Mouse (Mus musculus) heart, postnatal 0 days (tissue): ENCODE data around the gene Tbcel. TPM values are rescaled to one million over a fixed set of nuclear protein-coding genes. Genes with fewer than 3 reads are reported as not detected.

Experiments
- ATAC-seq: fragments of 200-750 bp; cut with Nextera tagmentation; 2 replicates; pipeline ENCODE4 v1.8.0; 2017; ENCODE audit warnings: low read depth, moderate number of reproducible peaks, moderate library complexity; ENCODE audit not compliant: insufficient read depth
- DNase-seq: peaks from one replicate; pipeline ENCODE4 v3.0.0-alpha.2; 2016; ENCODE audit warnings: low spot score
- H3K27ac ChIP-seq: fragments of 300-500 bp; sonication (generic); 2 replicates; pipeline ENCODE4 v1.5.1; 2014; ENCODE audit warnings: low read depth, mild to moderate bottlenecking
- H3K27me3 ChIP-seq: fragments of 300-500 bp; sonication (generic); 2 replicates; pipeline ENCODE4 v1.6.1; 2014; ENCODE audit warnings: low read length, mixed read lengths; ENCODE audit not compliant: control insufficient read depth, insufficient read depth
- H3K36me3 ChIP-seq: fragments of 300-500 bp; sonication (generic); replicated peaks from 2 replicates; pipeline ENCODE4 v1.6.1; 2014; ENCODE audit warnings: low read length, mixed read lengths; ENCODE audit not compliant: control insufficient read depth, insufficient read depth
- H3K4me1 ChIP-seq: fragments of 300-500 bp; sonication (generic); 2 replicates; pipeline ENCODE4 v1.6.1; 2014; ENCODE audit warnings: antibody characterized with exemption; ENCODE audit not compliant: control insufficient read depth, insufficient read depth
- H3K4me2 ChIP-seq: fragments of 300-500 bp; sonication (generic); 2 replicates; pipeline ENCODE4 v1.6.1; 2014; ENCODE audit warnings: low read depth, mild to moderate bottlenecking, low read length, moderate library complexity
- H3K4me3 ChIP-seq: fragments of 300-500 bp; sonication (generic); 2 replicates; pipeline ENCODE4 v1.5.1; 2014; ENCODE audit warnings: low read depth, low read length
- H3K9ac ChIP-seq: fragments of 300-500 bp; sonication (generic); replicated peaks from 2 replicates; pipeline ENCODE4 v1.6.1; 2014; ENCODE audit warnings: low read depth, low read length, mixed read lengths
- H3K9me3 ChIP-seq: fragments of 300-500 bp; sonication (generic); replicated peaks from 2 replicates; pipeline ENCODE4 v1.6.1; 2016; ENCODE audit warnings: low read length; ENCODE audit not compliant: control insufficient read depth
- CTCF ChIP-seq: IDR thresholded peaks from 2 replicates; pipeline ENCODE4 v1.5.1; 2016; ENCODE audit warnings: antibody characterized with exemption, control low read depth, low read depth
- EP300 ChIP-seq: IDR thresholded peaks from 2 replicates; pipeline ENCODE4 v1.6.1; 2016; ENCODE audit warnings: antibody characterized with exemption, low read depth
- WGBS: fragments of 180-500 bp; shearing (Covaris S2); extraction: QIAGEN DNeasy Blood & Tissue Kit; methylation state at CpG from one replicate; pipeline ENCODE4 v1.1.7; 2014; 5-methylcytosine and 5-hydroxymethylcytosine counted together
- polyA plus RNA-seq: library from polyadenylated mRNA; unstranded; fragments of >200 nt; fragmentation: Nextera tagmentation; extraction: Ambion mirVana; gene quantifications from 2 replicates; pipeline ENCODE4 v1.2.1, GENCODE M21; 2015
- total RNA-seq: library from RNA; depleted of rRNA; stranded (reverse); fragments of >200 nt; gene quantifications from 2 replicates; pipeline ENCODE4 v1.2.3, GENCODE M21; 2014; ENCODE audit warnings: low replicate concordance

The Tbcel gene
- total and polyA plus RNA-seq, 2 experiments from 2014 or later, result 2.6 to 7.6 TPM

- Histone ChIP-seq H3K4me3 (no peak overlapping the region), H3K27me3 (no peaks in the 10 kb centered on the region), H3K9ac (no peak overlapping the region), H3K9me3 (no peaks in the 10 kb centered on the region), H3K36me3 (peaks cover 47% of the 10 kb centered on the region), H3K27ac (no peak overlapping the region), H3K4me2 (no peak overlapping the region), H3K4me1 (no peaks in the 10 kb centered on the region)
- DNase-seq, result no peak
- TF ChIP-seq CTCF, result no peak
- TF ChIP-seq EP300, result no peak
- ATAC-seq, result no peak
- 75% methylated on average over 4 of the region's 4 CpGs for WGBS
Observed at GRCm38 (mm10) chr9:42439446-42439845, 68.2 kb downstream of the Tbcel start.

- H3K4me2 ChIP-seq, result no peak overlapping the region
- DNase-seq (no peak), ATAC-seq (no peak)
- H3K36me3 ChIP-seq, result peaks cover 18% of the 10 kb centered on the region
- no peak overlapping the region for H3K9ac ChIP-seq
- H3K27me3 ChIP-seq, result no peaks in the 10 kb centered on the region
- no peak overlapping the region for H3K27ac ChIP-seq
- TF ChIP-seq EP300, result no peak
- no peak; the same call in none of the 2 replicates for TF ChIP-seq CTCF
- no peak overlapping the region for H3K4me3 ChIP-seq
- 78% methylated on average over 2 of the region's 2 CpGs for WGBS
- H3K9me3 ChIP-seq, result no peaks in the 10 kb centered on the region
- H3K4me1 ChIP-seq, result no peaks in the 10 kb centered on the region
Observed at GRCm38 (mm10) chr9:42432155-42432554, 75.5 kb downstream of the Tbcel start.

GRCm38 (mm10) chr9:42431606-42432005, 76.0 kb downstream of the Tbcel start:
- Histone ChIP-seq H3K27me3 (no peaks in the 10 kb centered on the region), H3K36me3 (peaks cover 13% of the 10 kb centered on the region), H3K4me1 (no peaks in the 10 kb centered on the region), H3K4me2 (no peak overlapping the region), H3K27ac (no peak overlapping the region), H3K9me3 (no peaks in the 10 kb centered on the region), H3K9ac (no peak overlapping the region), H3K4me3 (no peak overlapping the region)
- DNase-seq (no peak), ATAC-seq (no peak)
- WGBS, result 85% methylated on average over 2 of the region's 2 CpGs
- TF ChIP-seq CTCF (no peak), EP300 (no peak)

- H3K4me2 ChIP-seq, result no peak overlapping the region; the same call in 1 of the 2 replicates
- no peak overlapping the region for H3K4me3 ChIP-seq
- H3K9ac ChIP-seq, result no peak overlapping the region
- no peaks in the 10 kb centered on the region for H3K4me1 ChIP-seq
- DNase-seq, result no peak
- H3K9me3 ChIP-seq, result no peaks in the 10 kb centered on the region
- ATAC-seq, result peak; percentile 73
- peak overlapping the region; percentile 20; the same call in 1 of the 2 replicates for H3K27ac ChIP-seq
- 68% methylated on average over 12 of the region's 12 CpGs for WGBS
- H3K36me3 ChIP-seq, result peaks cover 3% of the 10 kb centered on the region; the same call in 1 of the 2 replicates
- no peak for TF ChIP-seq CTCF
- H3K27me3 ChIP-seq, result no peaks in the 10 kb centered on the region
Observed at GRCm38 (mm10) chr9:42428060-42428924, 79.3 kb downstream of the Tbcel start.

GRCm38 (mm10) chr9:42426661-42427358, 80.8 kb downstream of the Tbcel start:
- WGBS, result 60% methylated on average over 10 of the region's 10 CpGs
- no peaks in the 10 kb centered on the region for H3K27me3 ChIP-seq
- H3K9me3 ChIP-seq, result no peaks in the 10 kb centered on the region
- DNase-seq, result no peak
- no peak overlapping the region for H3K9ac ChIP-seq
- TF ChIP-seq EP300 (no peak), CTCF (no peak)
- ATAC-seq, result no peak
- H3K36me3 ChIP-seq, result no peaks in the 10 kb centered on the region
- no peak overlapping the region for H3K4me3 ChIP-seq
- no peak overlapping the region for H3K27ac ChIP-seq
- H3K4me1 ChIP-seq, result no peaks in the 10 kb centered on the region
- H3K4me2 ChIP-seq, result no peak overlapping the region
